Mouse (Mus musculus): ENCODE measurements around the gene Uck2. TPM values are rescaled to one million over a fixed set of nuclear protein-coding genes. Genes with fewer than 3 reads are reported as not detected.

Gene Uck2
- total RNA-seq, 2 experiments from 2014 or later, result 10.4 to 24.7 TPM

- ATAC-seq (replicated peaks; ENCODE audit: low FRiP score, poor library complexity, severe bottlenecking), result no peak
These were observed 22.6 kb downstream of the Uck2 start for GRCm38 (mm10) chr1:167262489-167263041.

- ATAC-seq (replicated peaks; ENCODE audit: low FRiP score, poor library complexity, severe bottlenecking), result no peak
These were observed 23.4 kb downstream of the Uck2 start for GRCm38 (mm10) chr1:167261750-167262149.

GRCm38 (mm10) chr1:167259702-167260101 is 25.4 kb downstream of the Uck2 start:
- ATAC-seq (replicated peaks; ENCODE audit: low FRiP score, poor library complexity, severe bottlenecking), result no peak

GRCm38 (mm10) chr1:167256724-167257302 is 28.3 kb downstream of the Uck2 start:
- ATAC-seq (replicated peaks; ENCODE audit: low FRiP score, poor library complexity, severe bottlenecking), result no peak

- no peak for ATAC-seq (replicated peaks; ENCODE audit: low FRiP score, poor library complexity, severe bottlenecking)
These were observed 31.5 kb downstream of the Uck2 start for GRCm38 (mm10) chr1:167253579-167253978.

- ATAC-seq (replicated peaks; ENCODE audit: low FRiP score, poor library complexity, severe bottlenecking), result no peak
These were observed 35.2 kb downstream of the Uck2 start for GRCm38 (mm10) chr1:167249881-167250280.

- ATAC-seq (replicated peaks; ENCODE audit: low FRiP score, poor library complexity, severe bottlenecking), result no peak
These were observed 35.9 kb downstream of the Uck2 start for GRCm38 (mm10) chr1:167249252-167249651.

- no peak for ATAC-seq (replicated peaks; ENCODE audit: low FRiP score, poor library complexity, severe bottlenecking)
These were observed 37.2 kb downstream of the Uck2 start for GRCm38 (mm10) chr1:167247886-167248285.

GRCm38 (mm10) chr1:167246976-167247375 is 38.1 kb downstream of the Uck2 start:
- ATAC-seq (replicated peaks; ENCODE audit: low FRiP score, poor library complexity, severe bottlenecking), result no peak

- no peak for ATAC-seq (replicated peaks; ENCODE audit: low FRiP score, poor library complexity, severe bottlenecking)
These were observed 38.8 kb downstream of the Uck2 start for GRCm38 (mm10) chr1:167246275-167246674.

- no peak for ATAC-seq (replicated peaks; ENCODE audit: low FRiP score, poor library complexity, severe bottlenecking)
These were observed 39.9 kb downstream of the Uck2 start for GRCm38 (mm10) chr1:167245180-167245641.

- ATAC-seq (replicated peaks; ENCODE audit: low FRiP score, poor library complexity, severe bottlenecking), result no peak
These were observed 42.9 kb downstream of the Uck2 start for GRCm38 (mm10) chr1:167242191-167242681.

- no peak for ATAC-seq (replicated peaks; ENCODE audit: low FRiP score, poor library complexity, severe bottlenecking)
These were observed 43.6 kb downstream of the Uck2 start for GRCm38 (mm10) chr1:167241487-167241886.

GRCm38 (mm10) chr1:167240361-167240760 is 44.8 kb downstream of the Uck2 start:
- no peak for ATAC-seq (replicated peaks; ENCODE audit: low FRiP score, poor library complexity, severe bottlenecking)

GRCm38 (mm10) chr1:167239916-167240315 is 45.2 kb downstream of the Uck2 start:
- no peak for ATAC-seq (replicated peaks; ENCODE audit: low FRiP score, poor library complexity, severe bottlenecking)

GRCm38 (mm10) chr1:167237798-167238197 is 47.3 kb downstream of the Uck2 start:
- ATAC-seq (replicated peaks; ENCODE audit: low FRiP score, poor library complexity, severe bottlenecking), result no peak

GRCm38 (mm10) chr1:167236790-167237189 is 48.3 kb downstream of the Uck2 start:
- no peak for ATAC-seq (replicated peaks; ENCODE audit: low FRiP score, poor library complexity, severe bottlenecking)

- ATAC-seq (replicated peaks; ENCODE audit: low FRiP score, poor library complexity, severe bottlenecking), result no peak
These were observed 50.8 kb downstream of the Uck2 start for GRCm38 (mm10) chr1:167234344-167234743.

- no peak for ATAC-seq (replicated peaks; ENCODE audit: low FRiP score, poor library complexity, severe bottlenecking)
These were observed 52.2 kb downstream of the Uck2 start for GRCm38 (mm10) chr1:167232918-167233317.

- no peak for ATAC-seq (replicated peaks; ENCODE audit: low FRiP score, poor library complexity, severe bottlenecking)
These were observed 53.4 kb downstream of the Uck2 start for GRCm38 (mm10) chr1:167231612-167232283.
